Mouse (Mus musculus) brain, embryonic 18.5 days (tissue): Measurements from ENCODE around the gene Ube2r2.

ENCODE experiments used
- DNase-seq: peaks from one replicate; pipeline ENCODE4 v3.0.0-alpha.2; 2012; ENCODE audit warnings: low read depth, low spot score

Gene Ube2r2

GRCm38 (mm10) chr4:41135711-41136453, at the start of gene Ube2r2:
Ube2r2 (plus strand) TSS chr4:41135743.
- DNase-seq: peak; percentile 6

DNA sequence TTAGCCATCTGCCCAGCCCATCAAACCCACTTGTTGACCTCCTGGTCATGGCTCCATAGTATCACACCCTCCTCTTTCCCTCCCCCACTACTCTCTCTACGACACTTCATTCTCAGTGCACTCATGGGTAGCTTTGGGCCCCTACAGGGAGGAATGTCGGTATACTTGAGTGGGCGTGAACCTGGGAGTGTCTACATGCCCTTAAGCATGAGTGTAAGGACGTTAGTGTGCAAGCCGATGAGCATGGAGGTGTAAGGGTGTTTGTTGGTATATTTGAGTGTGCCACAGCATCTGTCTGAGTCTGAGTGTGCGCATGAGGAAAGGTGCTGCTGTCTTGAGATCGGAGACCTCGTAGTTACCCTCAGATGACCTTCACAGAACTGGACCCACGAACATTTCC, 48.6 kb upstream of the Ube2r2 start:
- DNase-seq: no peak

- no peak for DNase-seq
Measured at GRCm38 (mm10) chr4:41087459-41088298, 47.9 kb upstream of the Ube2r2 start.

- DNase-seq: no peak
Measured at GRCm38 (mm10) chr4:41089189-41089588, 46.4 kb upstream of the Ube2r2 start.

- DNase-seq: no peak
Measured at GRCm38 (mm10) chr4:41089705-41090104, 45.8 kb upstream of the Ube2r2 start.

- DNase-seq: no peak
Measured at GRCm38 (mm10) chr4:41091391-41091790, 44.2 kb upstream of the Ube2r2 start.

DNA sequence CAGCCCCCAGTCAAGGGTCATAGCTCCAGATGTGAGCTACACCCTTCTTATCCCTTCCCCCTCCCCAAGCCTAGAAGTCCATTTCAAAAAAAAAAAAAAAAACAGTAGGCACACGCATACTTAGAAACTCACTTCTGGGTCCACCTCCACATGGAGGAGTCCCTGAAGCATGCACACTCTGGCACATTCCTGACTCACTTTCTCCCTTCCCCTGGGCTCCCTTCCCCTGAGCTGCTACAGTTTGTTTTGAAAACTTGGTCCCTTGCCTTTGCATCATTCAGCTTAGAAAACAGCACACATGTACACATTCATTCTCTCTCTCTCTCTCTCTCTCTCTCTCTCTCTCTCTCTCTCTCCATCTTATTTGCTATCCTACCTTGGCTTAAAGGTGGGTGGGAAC, 42.6 kb upstream of the Ube2r2 start:
- DNase-seq: no peak

GRCm38 (mm10) chr4:41094361-41094760, 41.2 kb upstream of the Ube2r2 start:
- DNase-seq: no peak

DNA sequence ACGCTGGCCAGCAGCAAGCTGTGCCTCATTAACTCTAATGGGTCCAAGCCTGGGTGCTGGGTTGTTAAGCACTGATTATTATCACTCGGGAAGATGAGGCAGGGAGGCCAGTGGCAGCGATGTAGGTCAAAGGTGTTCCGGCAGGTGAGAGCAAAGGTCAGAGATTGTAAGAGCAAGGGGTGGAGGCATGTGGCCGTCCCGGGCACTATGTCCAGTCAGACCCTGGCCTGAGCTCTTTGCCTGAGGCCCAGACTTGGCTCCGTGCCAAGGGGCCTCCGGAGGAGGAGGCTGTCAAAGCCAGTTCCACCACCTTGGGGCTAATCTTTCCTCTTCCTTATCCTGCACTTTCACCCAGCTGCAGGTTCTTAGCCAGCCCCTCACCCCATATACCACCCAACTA, 39.4 kb upstream of the Ube2r2 start:
- no peak for DNase-seq

- no peak for DNase-seq
Measured at GRCm38 (mm10) chr4:41096794-41097193, 38.7 kb upstream of the Ube2r2 start.

GRCm38 (mm10) chr4:41097381-41097780, 38.2 kb upstream of the Ube2r2 start:
- no peak for DNase-seq

DNA sequence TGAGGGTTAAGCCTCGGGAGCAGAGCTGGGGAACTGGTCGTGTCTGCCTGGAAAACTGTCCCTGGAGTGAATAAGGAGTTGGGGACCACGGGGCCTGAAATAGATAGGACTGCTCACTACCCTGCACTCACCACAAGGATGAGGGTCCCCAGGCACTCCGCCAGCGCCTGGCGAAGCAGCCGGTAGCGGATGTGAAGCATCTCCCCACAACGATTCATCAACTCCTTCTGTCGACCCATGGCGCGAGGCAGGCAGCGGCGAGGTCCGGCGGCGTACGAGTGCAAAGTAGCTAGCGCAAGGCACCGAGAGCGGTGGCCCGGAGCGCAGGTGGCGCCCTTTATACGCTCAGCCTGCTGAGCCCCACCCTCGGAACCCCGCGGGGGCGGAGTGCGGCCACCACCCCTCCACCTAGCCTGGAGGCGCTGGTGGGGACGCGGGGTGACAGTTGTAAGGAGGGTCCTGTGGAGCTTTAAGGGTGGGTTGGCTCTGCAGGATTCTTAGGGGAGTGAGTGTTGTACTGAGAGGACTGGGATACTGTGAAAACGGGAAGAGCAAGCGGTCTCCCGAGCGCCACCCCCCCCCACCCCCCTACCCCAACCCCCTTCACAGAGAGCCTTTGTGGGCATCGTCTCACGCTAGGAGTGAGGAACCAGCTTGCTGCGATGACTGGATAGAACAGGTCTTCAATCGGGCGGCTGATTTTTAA, 37.5 kb upstream of the Ube2r2 start, which contains the start of gene Aqp3:
Gene Aqp3, minus strand, starts transcription at position 313 of the 706 bp plus-strand sequence.
- DNase-seq: no peak

GRCm38 (mm10) chr4:41098577-41098951, 37.0 kb upstream of the Ube2r2 start:
- no peak for DNase-seq

- DNase-seq: no peak
Measured at GRCm38 (mm10) chr4:41100986-41101385, 34.6 kb upstream of the Ube2r2 start.

GRCm38 (mm10) chr4:41102901-41103300, 32.6 kb upstream of the Ube2r2 start:
- no peak for DNase-seq

GRCm38 (mm10) chr4:41107440-41107839, 28.1 kb upstream of the Ube2r2 start:
- DNase-seq: no peak

GRCm38 (mm10) chr4:41108717-41109425, 26.7 kb upstream of the Ube2r2 start:
- DNase-seq: no peak

GRCm38 (mm10) chr4:41114358-41115070, 21.0 kb upstream of the Ube2r2 start:
- DNase-seq: no peak

DNA sequence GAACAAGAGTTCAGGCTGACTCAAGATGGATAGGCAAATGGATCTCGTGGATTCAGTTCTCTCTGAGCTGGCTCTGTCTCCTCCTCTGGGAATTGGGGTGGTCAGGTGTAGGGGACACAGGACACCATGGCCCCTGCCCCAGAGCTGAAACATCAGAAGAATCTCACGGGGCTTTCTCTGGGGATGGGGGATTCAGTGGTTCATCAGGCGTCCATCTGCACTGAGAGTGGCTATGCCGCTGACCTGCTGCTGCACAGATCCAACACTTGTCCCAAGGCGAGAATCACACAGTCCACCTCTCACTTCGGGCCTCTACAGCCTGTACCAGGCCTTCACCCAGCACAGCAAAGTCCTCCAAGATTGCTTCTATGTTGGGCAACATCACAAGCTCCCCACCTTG, 20.5 kb upstream of the Ube2r2 start:
- no peak for DNase-seq

GRCm38 (mm10) chr4:41115793-41116192, 19.8 kb upstream of the Ube2r2 start:
- DNase-seq: no peak

DNA sequence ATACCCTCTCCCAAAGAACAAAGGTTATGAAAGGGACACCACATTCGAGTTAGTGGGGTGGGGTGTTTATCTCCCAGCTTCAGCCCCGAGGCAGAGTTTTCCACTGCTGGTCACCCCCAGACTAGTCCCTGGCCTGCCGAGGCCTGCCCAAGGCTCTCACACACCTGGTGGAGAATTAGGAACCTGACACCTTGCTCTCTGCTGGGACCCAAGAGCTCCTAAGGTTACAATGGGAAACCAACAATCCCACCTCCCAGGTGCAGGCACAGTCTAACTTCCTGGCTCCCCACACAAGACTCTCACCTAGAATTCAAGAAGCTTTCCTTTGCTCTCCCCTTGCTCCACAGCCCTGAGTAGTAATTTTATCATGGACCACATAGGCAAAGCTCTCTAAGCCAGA, 18.7 kb upstream of the Ube2r2 start:
- DNase-seq: no peak
